Mouse (Mus musculus): ENCODE results near the gene Olfr361. TPM values are rescaled to one million over a fixed set of nuclear protein-coding genes. Genes with fewer than 3 reads are reported as not detected.
"Not testable (repeated sequence)": the region's sequence is repeated elsewhere in the genome, so short reads cannot be mapped to it uniquely, and the experiment has no call there.

Gene Olfr361
- not detected for total RNA-seq (2021)
- long read RNA-seq, experiment 1, result 0 reads
- long read RNA-seq, experiment 2, result 0 reads

DNA sequence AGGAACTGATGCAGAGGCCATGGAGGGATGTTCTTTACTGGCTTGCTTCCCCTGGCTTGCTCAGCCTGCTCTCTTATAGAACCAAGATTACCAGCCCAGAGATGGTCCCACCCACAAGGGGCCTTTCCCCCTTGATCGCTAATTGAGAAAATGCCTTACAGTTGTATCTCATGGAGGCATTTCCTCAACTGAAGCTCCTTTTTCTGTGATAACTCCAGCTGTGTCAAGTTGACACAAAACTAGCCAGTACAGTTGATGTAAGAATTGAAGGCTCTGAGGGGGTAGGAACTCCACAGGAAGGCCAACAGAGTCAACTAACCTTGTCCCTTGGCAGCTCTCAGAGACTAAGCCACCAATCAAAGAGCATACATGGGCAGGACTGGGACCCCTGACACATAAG lies at the start of gene Olfr361:
Gene Olfr361, minus strand, starts transcription at position 101 of the 400 bp plus-strand sequence.
- DNase-seq (ENCODE audit: low spot score in 2 of 2), result not testable (repeated sequence)

DNA sequence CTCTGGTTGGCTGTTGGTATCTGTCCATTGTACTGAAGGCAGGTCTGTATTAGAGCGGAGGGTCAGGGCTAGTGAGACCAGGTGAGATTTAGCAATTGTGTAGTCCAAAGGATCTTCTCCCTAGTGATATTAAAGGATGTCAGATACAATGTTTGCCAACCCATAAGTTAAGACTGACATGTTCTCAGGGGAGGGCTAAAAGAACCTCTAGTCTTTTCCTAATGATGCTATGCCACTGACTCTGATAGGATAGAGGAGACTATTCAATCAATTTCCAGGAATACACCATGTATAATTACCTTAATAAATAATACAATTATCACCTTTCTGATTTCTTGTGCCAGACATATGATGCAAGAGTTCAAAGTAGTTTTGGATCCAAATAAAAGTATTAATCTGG lies 28.7 kb upstream of the Olfr361 start, which contains the start of gene Olfr362:
Gene Olfr362, minus strand, starts transcription at position 101 of the 400 bp plus-strand sequence.
- DNase-seq (ENCODE audit: low spot score in 2 of 2), result no peak

DNA sequence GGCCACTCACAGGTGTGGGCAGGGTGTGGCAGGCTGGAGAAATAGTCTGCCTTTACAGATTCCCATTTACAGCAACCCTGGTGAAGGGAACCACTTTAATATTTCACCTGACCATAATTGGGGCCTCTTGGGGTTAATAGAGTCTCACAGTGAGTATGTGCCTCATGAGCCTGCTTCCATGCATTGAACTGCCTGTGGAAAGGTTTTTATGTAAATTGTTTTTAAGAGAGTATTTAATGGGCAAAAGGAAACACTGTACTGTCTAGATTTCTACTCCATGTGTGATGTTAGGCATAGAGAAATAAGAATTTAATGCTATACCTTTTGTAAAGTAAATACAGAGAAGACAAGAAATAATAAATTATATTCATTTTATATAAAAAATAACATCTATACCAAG lies 23.6 kb downstream of the Olfr361 start, which contains the start of gene Olfr360:
Gene Olfr360, plus strand, starts transcription at position 301 of the 400 bp plus-strand sequence.
- no peak for DNase-seq (ENCODE audit: low spot score in 2 of 2)

Other genes starting within 250 kb of the Olfr361 start
- gene Olfr350, start 243.0 kb downstream of the Olfr361 start, total RNA-seq (2021), result not detected
- not detected for gene Olfr351, start 226.6 kb downstream of the Olfr361 start, total RNA-seq (2021)
- not detected for gene Olfr352, start 220.8 kb downstream of the Olfr361 start, total RNA-seq (2021)
- not detected for gene Olfr353, start 196.4 kb downstream of the Olfr361 start, total RNA-seq (2021)
- not detected for gene Olfr354, start 183.6 kb downstream of the Olfr361 start, total RNA-seq (2021)
- not detected for gene Olfr355, start 160.4 kb downstream of the Olfr361 start, total RNA-seq (2021)
- gene Olfr356, start 152.2 kb downstream of the Olfr361 start, total RNA-seq (2021), result not detected
- gene Olfr357, start 95.5 kb downstream of the Olfr361 start, total RNA-seq (2021), result not detected
- gene Olfr358, start 80.0 kb downstream of the Olfr361 start, total RNA-seq (2021), result not detected
- gene Olfr360, start 23.5 kb downstream of the Olfr361 start, total RNA-seq (2021), result not detected
- not detected for gene Olfr362, start 28.6 kb upstream of the Olfr361 start, total RNA-seq (2021)
- gene Olfr364-ps1, start 50.0 kb upstream of the Olfr361 start, total RNA-seq (2021), result not detected
- not detected for gene Olfr365, start 98.9 kb upstream of the Olfr361 start, total RNA-seq (2021)
- gene Olfr366, start 122.3 kb upstream of the Olfr361 start, total RNA-seq (2021), result not detected
- not detected for gene Olfr368, start 237.2 kb upstream of the Olfr361 start, total RNA-seq (2021)

Data from left cerebral cortex, adult 18-20 months (tissue).